Mouse (Mus musculus): ENCODE measurements around the gene Slc5a10.

Gene Slc5a10

GRCm38 (mm10) chr11:61702494-61702893, 18.1 kb downstream of the Slc5a10 start:
- DNase-seq (ENCODE audit: low spot score), result no peak

GRCm38 (mm10) chr11:61701696-61702095, 18.9 kb downstream of the Slc5a10 start:
- no peak for DNase-seq (ENCODE audit: low spot score)

GRCm38 (mm10) chr11:61699933-61700332, 20.7 kb downstream of the Slc5a10 start:
- DNase-seq (ENCODE audit: low spot score), result peak; percentile 36

GRCm38 (mm10) chr11:61699460-61699859, 21.2 kb downstream of the Slc5a10 start:
- no peak for DNase-seq (ENCODE audit: low spot score)

GRCm38 (mm10) chr11:61698852-61699251, 21.8 kb downstream of the Slc5a10 start:
- DNase-seq (ENCODE audit: low spot score), result no peak

GRCm38 (mm10) chr11:61692996-61693395, 27.6 kb downstream of the Slc5a10 start:
- no peak for DNase-seq (ENCODE audit: low spot score)

GRCm38 (mm10) chr11:61687595-61687994, 33.0 kb downstream of the Slc5a10 start:
- no peak for DNase-seq (ENCODE audit: low spot score)

GRCm38 (mm10) chr11:61686906-61687453, 33.6 kb downstream of the Slc5a10 start:
- DNase-seq (ENCODE audit: low spot score), result no peak

GRCm38 (mm10) chr11:61686141-61686540, 34.5 kb downstream of the Slc5a10 start:
- DNase-seq (ENCODE audit: low spot score), result no peak

GRCm38 (mm10) chr11:61685119-61685725, 35.4 kb downstream of the Slc5a10 start:
- no peak for DNase-seq (ENCODE audit: low spot score)

GRCm38 (mm10) chr11:61683907-61684731, 36.5 kb downstream of the Slc5a10 start, which contains the start of gene Fam83g:
Fam83g (plus strand) TSS chr11:61684091.
- DNase-seq (ENCODE audit: low spot score), result peak; percentile 50

- no peak for DNase-seq (ENCODE audit: low spot score)
Observed at GRCm38 (mm10) chr11:61679091-61679866, 41.3 kb downstream of the Slc5a10 start.

GRCm38 (mm10) chr11:61677709-61678108, 42.9 kb downstream of the Slc5a10 start:
- DNase-seq (ENCODE audit: low spot score), result no peak

GRCm38 (mm10) chr11:61676216-61676854, 44.3 kb downstream of the Slc5a10 start:
- DNase-seq (ENCODE audit: low spot score), result no peak

GRCm38 (mm10) chr11:61675332-61675731, 45.3 kb downstream of the Slc5a10 start:
- DNase-seq (ENCODE audit: low spot score), result no peak

GRCm38 (mm10) chr11:61674839-61675159, 45.8 kb downstream of the Slc5a10 start:
- no peak for DNase-seq (ENCODE audit: low spot score)

GRCm38 (mm10) chr11:61674151-61674838, 46.3 kb downstream of the Slc5a10 start:
- DNase-seq (ENCODE audit: low spot score), result no peak

- no peak for DNase-seq (ENCODE audit: low spot score)
Observed at GRCm38 (mm10) chr11:61673686-61674085, 46.9 kb downstream of the Slc5a10 start.

GRCm38 (mm10) chr11:61671781-61672383, 48.7 kb downstream of the Slc5a10 start:
- no peak for DNase-seq (ENCODE audit: low spot score)

GRCm38 (mm10) chr11:61669492-61670490, 50.8 kb downstream of the Slc5a10 start:
- no peak for DNase-seq (ENCODE audit: low spot score)
